Mouse (Mus musculus) lung, embryonic 14.5 days (tissue): ENCODE results near the gene Gm37240. TPM values are rescaled to one million over a fixed set of nuclear protein-coding genes. Genes with fewer than 3 reads are reported as not detected.

Source experiments
- ATAC-seq: fragments of 200-750 bp; cut with Nextera tagmentation; 2 replicates; pipeline ENCODE4 v1.8.0; 2017; ENCODE audit warnings: mild to moderate bottlenecking, moderate TSS enrichment, moderate library complexity; ENCODE audit not compliant: insufficient read depth
- DNase-seq: peaks from one replicate; pipeline ENCODE4 v3.0.0-alpha.2; 2015
- H3K27ac ChIP-seq: fragments of 300-500 bp; sonication (generic); 2 replicates; pipeline ENCODE4 v1.5.1; 2014; ENCODE audit warnings: low read depth, mild to moderate bottlenecking, moderate library complexity
- H3K27me3 ChIP-seq: fragments of 300-500 bp; sonication (generic); 2 replicates; pipeline ENCODE4 v1.6.1; 2014; ENCODE audit warnings: low read length, control low read depth; ENCODE audit not compliant: insufficient read depth
- H3K36me3 ChIP-seq: fragments of 300-500 bp; sonication (generic); 2 replicates; pipeline ENCODE4 v1.6.1; 2014; ENCODE audit warnings: control low read depth; ENCODE audit not compliant: insufficient read depth
- H3K4me1 ChIP-seq: fragments of 300-500 bp; sonication (generic); 2 replicates; pipeline ENCODE4 v1.6.1; 2014; ENCODE audit warnings: antibody characterized with exemption, control low read depth; ENCODE audit not compliant: insufficient read depth
- H3K4me2 ChIP-seq: fragments of 300-500 bp; sonication (generic); 2 replicates; pipeline ENCODE4 v1.6.1; 2014; ENCODE audit warnings: mild to moderate bottlenecking
- H3K4me3 ChIP-seq: fragments of 300-500 bp; sonication (generic); 2 replicates; pipeline ENCODE4 v1.5.1; 2014; ENCODE audit warnings: low read depth, low read length
- H3K9ac ChIP-seq: fragments of 300-500 bp; sonication (generic); 2 replicates; pipeline ENCODE4 v1.6.1; 2014
- H3K9me3 ChIP-seq: fragments of 300-500 bp; sonication (generic); 2 replicates; pipeline ENCODE4 v1.6.1; 2016; ENCODE audit warnings: low read depth, low read length, control low read depth
- CTCF ChIP-seq: IDR thresholded peaks from 2 replicates; pipeline ENCODE4 v1.5.1; 2016; ENCODE audit warnings: antibody characterized with exemption, low read depth
- WGBS: fragments of 180-500 bp; shearing (Covaris S2); extraction: QIAGEN DNeasy Blood & Tissue Kit; methylation state at CpG from one replicate; pipeline ENCODE4 v1.1.7; 2014; 5-methylcytosine and 5-hydroxymethylcytosine counted together
- polyA plus RNA-seq: library from polyadenylated mRNA; unstranded; fragments of >200 nt; fragmentation: Nextera tagmentation; extraction: Ambion mirVana; gene quantifications from 2 replicates; pipeline ENCODE4 v1.2.1, GENCODE M21; 2014

The Gm37240 gene
- polyA plus RNA-seq, 1 experiment from 2014 or later: 4.5 TPM

- DNase-seq: no peak
- Histone ChIP-seq H3K4me2 (no peak overlapping the region), H3K9me3 (no peaks in the 10 kb centered on the region), H3K9ac (no peak overlapping the region), H3K4me3 (no peak overlapping the region), H3K27ac (no peak overlapping the region), H3K4me1 (no peaks in the 10 kb centered on the region), H3K27me3 (no peaks in the 10 kb centered on the region), H3K36me3 (peaks cover 7% of the 10 kb centered on the region; the same call in 1 of the 2 replicates)
- ATAC-seq: no peak
- no peak for TF ChIP-seq CTCF
- 79% methylated on average over 4 of the region's 4 CpGs for WGBS
These were observed 1382.1 kb downstream of the Gm37240 start for GRCm38 (mm10) chr3:84505193-84505592.

GRCm38 (mm10) chr3:84504291-84504690 lies 1383.0 kb downstream of the Gm37240 start:
- Histone ChIP-seq H3K27ac (no peak overlapping the region), H3K9ac (no peak overlapping the region), H3K36me3 (0 out of 2 replicates have a peak, but pooled peaks cover 3% of the 10 kb centered on the region), H3K4me2 (no peak overlapping the region), H3K9me3 (no peaks in the 10 kb centered on the region), H3K4me1 (no peaks in the 10 kb centered on the region), H3K27me3 (no peaks in the 10 kb centered on the region), H3K4me3 (no peak overlapping the region)
- no peak for TF ChIP-seq CTCF
- DNase-seq (no peak), ATAC-seq (no peak)
- WGBS: 89% methylated on average over 8 of the region's 8 CpGs

- Histone ChIP-seq H3K27me3 (no peaks in the 10 kb centered on the region), H3K36me3 (peaks cover 5% of the 10 kb centered on the region; the same call in 1 of the 2 replicates), H3K9me3 (no peaks in the 10 kb centered on the region), H3K4me3 (no peak overlapping the region), H3K27ac (no peak overlapping the region), H3K4me1 (no peaks in the 10 kb centered on the region), H3K4me2 (no peak overlapping the region), H3K9ac (no peak overlapping the region)
- ATAC-seq (no peak), DNase-seq (no peak)
- TF ChIP-seq CTCF: no peak
- 77% methylated on average over 2 of the region's 2 CpGs for WGBS
These were observed 1385.2 kb downstream of the Gm37240 start for GRCm38 (mm10) chr3:84502101-84502500.

GRCm38 (mm10) chr3:84500491-84500890 lies 1386.8 kb downstream of the Gm37240 start:
- ATAC-seq: no peak
- Histone ChIP-seq H3K4me1 (no peaks in the 10 kb centered on the region), H3K36me3 (peaks cover 9% of the 10 kb centered on the region; the same call in 1 of the 2 replicates), H3K4me2 (no peak overlapping the region), H3K27ac (no peak overlapping the region; the same call in 1 of the 2 replicates), H3K9me3 (no peaks in the 10 kb centered on the region), H3K27me3 (no peaks in the 10 kb centered on the region), H3K9ac (no peak overlapping the region), H3K4me3 (no peak overlapping the region)
- no peak for TF ChIP-seq CTCF
- 76% methylated on average over 10 of the region's 10 CpGs for WGBS
- DNase-seq: no peak

GRCm38 (mm10) chr3:84497718-84498117 lies 1389.6 kb downstream of the Gm37240 start:
- Histone ChIP-seq H3K9me3 (no peaks in the 10 kb centered on the region), H3K4me1 (no peaks in the 10 kb centered on the region)
- 80% methylated on average over 11 of the region's 11 CpGs for WGBS

GRCm38 (mm10) chr3:84492657-84493056 lies 1394.7 kb downstream of the Gm37240 start:
- H3K9me3 ChIP-seq: no peaks in the 10 kb centered on the region
- TF ChIP-seq CTCF: no peak
- H3K9ac ChIP-seq: no peak overlapping the region
- no peak overlapping the region for H3K4me2 ChIP-seq
- H3K36me3 ChIP-seq: peaks cover 6% of the 10 kb centered on the region; the same call in 1 of the 2 replicates
- H3K4me3 ChIP-seq: no peak overlapping the region
- 81% methylated on average over 8 of the region's 8 CpGs for WGBS
- H3K27ac ChIP-seq: no peak overlapping the region
- no peaks in the 10 kb centered on the region for H3K4me1 ChIP-seq
- DNase-seq (no peak), ATAC-seq (no peak)
- H3K27me3 ChIP-seq: no peaks in the 10 kb centered on the region

More at GRCm38 (mm10) chr3:84497718-84498117, 1389.6 kb downstream of the Gm37240 start:
- no peak for ATAC-seq
- DNase-seq: no peak
- Histone ChIP-seq H3K36me3 (peaks cover 9% of the 10 kb centered on the region; the same call in 1 of the 2 replicates), H3K4me2 (no peak overlapping the region), H3K9ac (no peak overlapping the region), H3K27ac (no peak overlapping the region), H3K4me3 (no peak overlapping the region), H3K27me3 (no peaks in the 10 kb centered on the region)
- TF ChIP-seq CTCF: no peak

GRCm38 (mm10) chr3:84492148-84492547 lies 1395.2 kb downstream of the Gm37240 start:
- Histone ChIP-seq H3K4me2 (no peak overlapping the region), H3K4me1 (no peaks in the 10 kb centered on the region), H3K27ac (no peak overlapping the region), H3K9ac (no peak overlapping the region), H3K27me3 (no peaks in the 10 kb centered on the region), H3K4me3 (no peak overlapping the region), H3K9me3 (no peaks in the 10 kb centered on the region), H3K36me3 (0 out of 2 replicates have a peak, but pooled peaks cover 3% of the 10 kb centered on the region)
- no peak for ATAC-seq
- WGBS: 60% methylated on average over 4 of the region's 4 CpGs
- no peak for TF ChIP-seq CTCF
- no peak for DNase-seq

GRCm38 (mm10) chr3:84488716-84489115 lies 1398.6 kb downstream of the Gm37240 start:
- ATAC-seq (no peak), DNase-seq (no peak)
- WGBS: 62% methylated on average over 6 of the region's 6 CpGs
- Histone ChIP-seq H3K4me2 (no peak overlapping the region), H3K9ac (no peak overlapping the region), H3K9me3 (no peaks in the 10 kb centered on the region), H3K27me3 (no peaks in the 10 kb centered on the region), H3K4me3 (no peak overlapping the region), H3K4me1 (no peaks in the 10 kb centered on the region; the same call in 1 of the 2 replicates), H3K36me3 (no peaks in the 10 kb centered on the region), H3K27ac (no peak overlapping the region)
- TF ChIP-seq CTCF: no peak
